Mouse (Mus musculus): Measurements from ENCODE around the gene Kcnh1. TPM values are rescaled to one million over a fixed set of nuclear protein-coding genes. Genes with fewer than 3 reads are reported as not detected.

The Kcnh1 gene
- total RNA-seq, 2 experiments from 2014 or later, result 0.07 to 0.19 TPM

DNA sequence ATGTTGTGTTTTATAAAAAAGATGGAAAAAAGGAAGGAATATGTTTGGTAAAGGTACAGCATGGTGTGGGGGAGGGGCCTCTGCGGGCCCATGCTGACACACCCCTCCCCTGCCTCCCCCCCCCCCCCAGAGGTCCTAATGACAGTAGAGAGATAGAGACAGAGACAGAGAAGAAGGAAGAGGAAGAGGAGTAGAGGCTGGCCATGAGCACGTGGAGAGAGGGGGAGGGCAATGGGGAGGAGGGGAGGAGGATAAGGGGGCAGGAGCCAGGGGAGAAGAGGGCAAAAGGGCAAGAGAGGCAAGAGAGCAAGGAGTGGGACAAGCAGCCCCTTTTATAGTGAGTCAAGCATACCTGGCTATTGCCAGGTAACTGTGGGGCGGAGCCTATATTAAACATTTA lies 123.5 kb downstream of the Kcnh1 start:
- DNase-seq (ENCODE audit: low spot score in 2 of 2), result no peak

DNA sequence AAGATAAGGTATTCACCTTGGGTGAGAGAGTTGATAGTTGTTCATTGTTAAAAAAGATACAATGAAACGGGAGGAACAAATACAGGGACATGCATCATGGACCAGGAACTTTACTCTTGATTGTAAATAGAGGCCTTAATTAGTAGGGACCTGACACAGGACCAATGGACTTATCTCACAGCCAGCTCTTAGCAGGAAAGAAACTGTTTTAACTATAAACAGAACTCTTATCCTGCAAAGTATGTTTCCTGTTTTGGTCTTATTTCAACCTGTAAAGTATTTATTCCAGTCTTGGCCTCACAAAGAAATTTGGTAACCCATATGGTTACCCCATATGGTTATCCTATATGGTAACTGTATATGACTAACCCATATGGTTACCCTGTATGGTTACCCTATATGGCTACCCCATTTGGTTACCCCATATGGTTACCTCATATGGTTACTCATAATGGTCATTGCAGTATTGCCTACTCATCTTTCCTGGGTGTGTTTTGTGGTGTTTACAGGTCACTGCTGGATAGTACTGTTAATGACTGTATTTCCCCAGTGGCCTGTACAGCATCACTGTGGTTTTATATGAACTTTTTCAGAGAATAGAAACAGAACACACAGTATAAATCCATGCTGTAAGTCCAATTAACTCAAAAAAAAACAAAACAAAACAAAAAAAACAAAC lies 125.0 kb downstream of the Kcnh1 start:
- DNase-seq (ENCODE audit: low spot score in 2 of 2), result no peak

- no peak for DNase-seq (ENCODE audit: low spot score in 2 of 2)
Observed at GRCm38 (mm10) chr1:192324223-192324622, 133.6 kb downstream of the Kcnh1 start.

GRCm38 (mm10) chr1:192327052-192327451 lies 136.5 kb downstream of the Kcnh1 start:
- DNase-seq (ENCODE audit: low spot score in 2 of 2), result no peak

DNA sequence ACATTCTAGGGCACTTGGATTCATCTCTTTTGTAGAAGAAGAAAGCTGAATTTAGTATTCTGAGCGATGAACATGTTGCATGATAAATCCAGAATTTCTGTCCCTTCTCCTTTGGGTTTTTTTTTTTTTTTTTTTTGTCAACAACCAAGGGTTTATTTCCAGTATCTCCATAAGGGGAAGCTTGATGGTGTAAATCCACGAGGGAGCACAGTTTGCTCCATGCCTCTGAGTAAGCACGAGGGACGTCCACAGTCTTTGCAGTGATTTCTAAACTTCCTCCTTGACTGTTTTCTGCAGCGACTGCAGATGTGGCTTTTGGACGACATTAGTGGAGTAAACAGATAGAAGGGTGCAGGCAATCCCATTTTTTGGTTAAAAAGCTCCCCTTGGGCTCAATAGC lies 140.6 kb downstream of the Kcnh1 start:
- no peak for DNase-seq (ENCODE audit: low spot score in 2 of 2)

GRCm38 (mm10) chr1:192336029-192336428 lies 145.5 kb downstream of the Kcnh1 start:
- no peak for DNase-seq (ENCODE audit: low spot score in 2 of 2)

GRCm38 (mm10) chr1:192339361-192340077 lies 148.9 kb downstream of the Kcnh1 start:
- no peak for DNase-seq (ENCODE audit: low spot score in 2 of 2)

DNA sequence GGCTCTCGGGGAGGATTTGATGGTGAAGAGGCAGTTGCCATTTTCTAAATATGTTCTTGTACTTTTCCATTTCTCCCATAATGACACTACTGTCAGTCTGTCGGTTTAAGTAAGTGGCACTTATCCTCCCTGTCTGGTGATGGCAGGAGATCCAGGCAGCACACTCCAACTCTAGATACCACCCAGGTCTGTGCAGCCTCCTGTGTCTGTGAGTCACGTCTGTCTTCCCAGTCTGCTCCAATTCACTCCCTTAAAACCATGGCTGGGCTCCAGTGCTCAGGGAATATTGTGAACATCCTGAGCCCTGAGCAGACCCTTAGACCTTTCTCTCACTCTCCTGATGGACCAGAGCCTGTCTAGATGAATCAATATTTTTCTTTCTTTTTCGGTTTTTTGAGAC lies 151.2 kb downstream of the Kcnh1 start:
- DNase-seq (ENCODE audit: low spot score in 2 of 2), result no peak

DNA sequence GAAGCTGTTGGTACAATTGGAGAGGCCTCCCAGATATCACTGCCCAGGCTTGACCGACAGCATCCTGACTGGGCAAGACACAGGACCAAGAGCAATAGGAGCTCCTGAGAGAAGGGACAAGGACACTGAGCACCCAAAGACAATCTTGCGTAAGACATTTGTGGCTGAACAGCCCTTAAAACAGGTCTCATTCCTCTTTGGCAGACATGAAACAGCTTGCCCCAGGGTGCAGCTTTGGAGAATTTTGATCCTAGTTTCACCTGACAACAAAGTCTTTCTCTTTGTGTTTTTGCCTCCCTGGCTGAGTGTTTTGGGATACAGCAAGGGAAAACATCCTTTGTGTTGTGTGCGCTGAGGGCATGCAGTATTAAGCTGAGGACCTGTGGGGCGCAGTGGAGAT lies 153.4 kb downstream of the Kcnh1 start:
- DNase-seq (ENCODE audit: low spot score in 2 of 2), result no peak

DNA sequence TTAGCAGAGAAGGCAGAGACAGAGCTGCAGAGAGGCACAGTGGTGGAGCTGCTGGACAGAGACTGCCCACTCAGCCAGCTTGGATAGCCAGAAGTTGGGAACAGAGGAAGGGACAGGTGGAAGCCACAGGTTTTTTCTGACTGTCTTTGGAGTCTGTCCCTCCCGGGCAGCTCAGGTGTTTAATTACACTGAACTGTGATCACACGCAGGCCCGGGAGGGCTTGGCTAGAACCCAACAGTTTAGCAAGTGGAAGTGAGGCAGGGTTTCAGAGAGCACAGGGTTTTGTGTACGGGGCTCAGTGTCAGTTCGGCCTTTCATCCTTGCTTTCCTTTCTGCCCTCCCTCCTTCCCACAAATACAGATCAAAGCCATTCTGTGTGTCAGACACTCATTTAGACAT lies 156.8 kb downstream of the Kcnh1 start:
- no peak for DNase-seq (ENCODE audit: low spot score in 2 of 2)

- DNase-seq (ENCODE audit: low spot score in 2 of 2), result no peak
Observed at GRCm38 (mm10) chr1:192356231-192356630, 165.7 kb downstream of the Kcnh1 start.

GRCm38 (mm10) chr1:192359212-192359611 lies 168.6 kb downstream of the Kcnh1 start:
- no peak for DNase-seq (ENCODE audit: low spot score in 2 of 2)

- DNase-seq (ENCODE audit: low spot score in 2 of 2), result no peak
Observed at GRCm38 (mm10) chr1:192368336-192368735, 177.8 kb downstream of the Kcnh1 start.

DNA sequence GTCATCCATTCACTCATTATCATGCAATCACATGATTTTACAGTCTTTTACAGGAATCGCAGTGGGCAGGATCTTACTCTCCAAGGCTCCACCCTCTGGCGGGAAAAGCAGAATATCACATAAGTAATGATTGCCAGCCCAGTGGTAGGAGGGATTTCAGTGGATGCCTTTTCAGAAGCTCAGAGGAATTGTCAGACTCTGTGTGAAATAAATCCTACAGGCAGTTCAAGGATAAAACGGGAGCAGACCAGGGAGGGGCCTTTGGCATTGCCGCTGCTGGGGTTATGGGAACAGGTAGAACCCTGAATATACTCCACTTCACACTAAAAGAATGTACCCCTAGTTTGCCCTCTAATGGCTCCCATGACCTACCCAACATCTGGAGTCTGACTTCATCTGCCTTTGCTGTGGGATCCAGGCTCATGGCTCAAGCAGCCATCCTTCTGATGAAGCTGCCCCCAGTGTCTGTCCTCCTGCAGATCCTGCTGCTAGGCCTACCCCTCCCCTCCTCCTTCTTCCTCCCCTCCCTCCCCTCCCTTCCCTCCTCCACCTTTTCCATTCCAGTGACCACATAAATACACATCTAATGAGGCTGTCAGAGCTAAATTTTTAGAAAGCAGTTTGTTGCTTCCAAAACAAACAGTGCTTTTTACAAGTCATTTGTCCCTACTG lies 181.5 kb downstream of the Kcnh1 start:
- DNase-seq (ENCODE audit: low spot score in 2 of 2), result no peak

- DNase-seq (ENCODE audit: low spot score in 2 of 2), result no peak
Observed at GRCm38 (mm10) chr1:192378546-192379075, 188.0 kb downstream of the Kcnh1 start.

GRCm38 (mm10) chr1:192380596-192381041 lies 190.0 kb downstream of the Kcnh1 start:
- no peak for DNase-seq (ENCODE audit: low spot score in 2 of 2)

DNA sequence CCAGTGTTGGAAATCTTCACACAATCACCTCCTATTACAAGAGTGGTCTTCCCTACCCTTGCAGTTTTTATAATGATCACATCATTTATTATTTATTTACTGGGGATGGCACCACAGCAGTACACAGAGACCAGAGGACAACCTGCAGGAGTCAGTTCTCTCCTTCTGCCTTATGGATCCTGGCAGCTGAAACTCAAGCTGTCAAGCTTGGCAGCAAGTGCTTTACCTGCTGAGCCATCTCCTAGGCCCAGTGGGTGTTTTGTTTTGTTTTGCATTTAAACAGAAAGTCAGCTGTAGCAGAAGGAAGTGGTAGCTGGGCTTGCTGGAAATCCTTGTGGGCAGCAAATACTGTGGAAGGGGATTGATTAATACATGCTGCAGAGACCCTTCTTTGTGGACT lies 197.1 kb downstream of the Kcnh1 start:
- DNase-seq (ENCODE audit: low spot score in 2 of 2), result no peak

DNA sequence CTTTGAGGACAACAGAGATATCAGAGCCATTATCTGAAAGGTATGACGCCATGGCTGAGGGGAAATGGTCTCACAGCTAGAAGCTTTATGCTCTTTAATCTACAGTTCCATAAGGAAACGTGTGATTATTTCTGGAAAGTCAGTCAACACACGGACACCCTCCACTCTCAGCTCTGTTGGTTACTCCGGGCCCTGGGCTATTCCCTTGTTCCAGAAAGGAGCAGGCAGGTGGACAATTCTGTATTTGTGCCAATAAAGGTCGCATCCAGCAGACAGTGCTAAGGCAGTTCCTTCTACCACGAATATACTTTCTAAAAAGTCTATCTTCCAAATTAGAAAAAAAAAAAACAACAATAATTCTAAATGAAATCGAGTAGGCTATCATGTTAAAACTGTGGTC lies 200.5 kb downstream of the Kcnh1 start:
- DNase-seq (ENCODE audit: low spot score in 2 of 2), result no peak

DNA sequence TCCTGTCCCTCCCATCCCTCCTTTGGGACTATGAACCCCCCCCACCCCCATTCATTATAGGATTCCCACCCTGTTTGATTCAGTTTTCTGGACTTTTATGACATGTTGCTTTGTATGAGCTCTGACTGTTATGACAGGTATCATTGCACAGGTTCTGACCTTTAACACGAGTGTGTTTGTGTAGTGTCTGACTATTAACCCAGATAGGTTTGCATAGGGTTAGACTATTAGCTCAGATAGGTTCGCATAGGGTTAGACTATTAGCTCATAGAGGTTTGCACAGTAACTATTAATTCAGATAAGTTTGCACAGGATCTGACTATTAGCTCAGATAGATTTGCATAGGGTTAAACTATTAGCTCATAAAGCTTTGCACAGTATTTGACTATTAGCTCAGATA lies 201.7 kb downstream of the Kcnh1 start:
- no peak for DNase-seq (ENCODE audit: low spot score in 2 of 2)

- DNase-seq (ENCODE audit: low spot score in 2 of 2), result no peak
Observed at GRCm38 (mm10) chr1:192399667-192400490, 209.3 kb downstream of the Kcnh1 start.

- no peak for DNase-seq (ENCODE audit: low spot score in 2 of 2)
Observed at GRCm38 (mm10) chr1:192400991-192401390, 210.4 kb downstream of the Kcnh1 start.

All from adrenal gland, adult 18-20 months (tissue).